Mouse (Mus musculus) gastrocnemius, postnatal 14 days (tissue): ENCODE data around the gene Gstm4. TPM values are rescaled to one million over a fixed set of nuclear protein-coding genes. Genes with fewer than 3 reads are reported as not detected.

Source experiments
- total RNA-seq, 2 experiments: library from RNA; stranded (reverse); gene quantifications; 2 replicates each; pipeline ENCODE4 v1.2.3; 2021

Gstm4 gene
- total RNA-seq, 2 experiments from 2014 or later, result 11.4 to 12.0 TPM

Other genes with a start within 250 kb of the Gstm4 start
- not detected for gene Eps8l3, start 167.7 kb downstream of the Gstm4 start, total RNA-seq
- 10 to 100 TPM; 58.5 to 60.1 TPM for gene Gstm5, start 149.1 kb downstream of the Gstm4 start, total RNA-seq
- gene Gstm7, start 113.1 kb downstream of the Gstm4 start, total RNA-seq, result 10 to 100 TPM; 14.4 to 15.3 TPM
- gene Gstm6, start 101.1 kb downstream of the Gstm4 start, total RNA-seq, result 1 to 10 TPM in 1 of 2 experiments, under 1 TPM in 1; 0.95 to 1.0 TPM
- gene Gstm3, start 75.6 kb downstream of the Gstm4 start, total RNA-seq, result not detected
- 10 to 100 TPM; 43.8 to 50.8 TPM for gene Gstm2, start 58.4 kb downstream of the Gstm4 start, total RNA-seq
- gene Gstm1, start 26.9 kb downstream of the Gstm4 start, total RNA-seq, result 10 to 100 TPM; 84.0 to 90.4 TPM
- 1 to 10 TPM; 4.8 to 7.2 TPM for gene Ampd2, start 41.8 kb upstream of the Gstm4 start, total RNA-seq
- gene Gnat2, start 47.9 kb upstream of the Gstm4 start, total RNA-seq, result under 1 TPM in 1 of 2 experiments, not detected in 1; 0.23 TPM
- gene Gnai3, start 101.3 kb upstream of the Gstm4 start, total RNA-seq, result 10 to 100 TPM; 17.7 to 22.6 TPM
- gene Gpr61, start 110.0 kb upstream of the Gstm4 start, total RNA-seq, result under 1 TPM in 1 of 2 experiments, not detected in 1; 0.18 TPM
- 10 to 100 TPM; 23.9 to 31.1 TPM for gene Amigo1, start 141.4 kb upstream of the Gstm4 start, total RNA-seq
- gene Cyb561d1, start 156.3 kb upstream of the Gstm4 start, total RNA-seq, result 1 to 10 TPM; 2.3 to 2.9 TPM
- 1 to 10 TPM; 7.3 to 7.6 TPM for gene Atxn7l2, start 166.0 kb upstream of the Gstm4 start, total RNA-seq
- gene Sypl2, start 181.8 kb upstream of the Gstm4 start, total RNA-seq, result 1,000 to 10,000 TPM in 1 of 2 experiments, 100 to 1,000 TPM in 1; 987 to 1,055 TPM
- gene Psma5, start 212.0 kb upstream of the Gstm4 start, total RNA-seq, result 10 to 100 TPM; 64.2 to 66.3 TPM
- gene Sort1, start 239.2 kb upstream of the Gstm4 start, total RNA-seq, result 10 to 100 TPM; 44.5 to 44.6 TPM